Mouse (Mus musculus) thymus, adult 2 months (tissue): ENCODE results near the gene Lrrc59. TPM values are rescaled to one million over a fixed set of nuclear protein-coding genes. Genes with fewer than 3 reads are reported as not detected.

Source experiments
- DNase-seq: peaks from one replicate; pipeline ENCODE4 v3.0.0; 2021
- H3K27ac ChIP-seq: fragments of 200-500 bp; 2 replicates; pipeline ENCODE4 v1.5.1; 2012; ENCODE audit warnings: low read length, control low read depth; ENCODE audit not compliant: control insufficient read depth, insufficient read depth
- H3K27me3 ChIP-seq: fragments of 200-500 bp; 2 replicates; pipeline ENCODE4 v1.6.1; 2012; ENCODE audit warnings: mild to moderate bottlenecking, low read length, moderate library complexity, mixed read lengths; ENCODE audit not compliant: control insufficient read depth, insufficient read depth
- H3K36me3 ChIP-seq: fragments of 200-500 bp; 2 replicates; pipeline ENCODE4 v1.6.1; 2012; ENCODE audit warnings: mild to moderate bottlenecking, low read length, moderate library complexity; ENCODE audit not compliant: control insufficient read depth, insufficient read depth
- H3K4me1 ChIP-seq: fragments of 200-500 bp; replicated peaks from 2 replicates; pipeline ENCODE4 v1.6.1; 2012; ENCODE audit warnings: low read length; ENCODE audit not compliant: control insufficient read depth, insufficient read depth
- H3K4me3 ChIP-seq: fragments of 200-500 bp; 2 replicates; pipeline ENCODE4 v1.5.1; 2012; ENCODE audit warnings: mild to moderate bottlenecking, low read length, control low read depth, moderate library complexity; ENCODE audit not compliant: control insufficient read depth, insufficient read depth
- CTCF ChIP-seq: fragments of 200-500 bp; IDR thresholded peaks from 2 replicates; pipeline ENCODE4 v1.5.1; 2012; ENCODE audit warnings: mild to moderate bottlenecking, control low read depth, low read length, moderate library complexity, borderline replicate concordance; ENCODE audit not compliant: control insufficient read depth, poor library complexity, insufficient read depth; ENCODE audit errors: extremely low read depth
- POLR2A ChIP-seq: fragments of 200-500 bp; IDR thresholded peaks from 2 replicates; pipeline ENCODE4 v1.6.1; 2012; ENCODE audit warnings: mild to moderate bottlenecking, low read length, control low read depth, moderate library complexity; ENCODE audit not compliant: control insufficient read depth, poor library complexity, insufficient read depth; ENCODE audit errors: extremely low read depth
- WGBS: fragments of 180-500 bp; shearing (Covaris S2); methylation state at CpG from one replicate; pipeline ENCODE4 v1.1.7; 2018; 5-methylcytosine and 5-hydroxymethylcytosine counted together
- polyA plus RNA-seq: library from polyadenylated mRNA; depleted of rRNA; stranded (reverse); fragments of >200 nt; gene quantifications from 2 replicates; pipeline ENCODE4 v1.2.3, GENCODE M21; 2012; rRNA removed

Gene Lrrc59
- polyA plus RNA-seq, result 62.3 and 68.2 TPM in 2 replicates

DNA sequence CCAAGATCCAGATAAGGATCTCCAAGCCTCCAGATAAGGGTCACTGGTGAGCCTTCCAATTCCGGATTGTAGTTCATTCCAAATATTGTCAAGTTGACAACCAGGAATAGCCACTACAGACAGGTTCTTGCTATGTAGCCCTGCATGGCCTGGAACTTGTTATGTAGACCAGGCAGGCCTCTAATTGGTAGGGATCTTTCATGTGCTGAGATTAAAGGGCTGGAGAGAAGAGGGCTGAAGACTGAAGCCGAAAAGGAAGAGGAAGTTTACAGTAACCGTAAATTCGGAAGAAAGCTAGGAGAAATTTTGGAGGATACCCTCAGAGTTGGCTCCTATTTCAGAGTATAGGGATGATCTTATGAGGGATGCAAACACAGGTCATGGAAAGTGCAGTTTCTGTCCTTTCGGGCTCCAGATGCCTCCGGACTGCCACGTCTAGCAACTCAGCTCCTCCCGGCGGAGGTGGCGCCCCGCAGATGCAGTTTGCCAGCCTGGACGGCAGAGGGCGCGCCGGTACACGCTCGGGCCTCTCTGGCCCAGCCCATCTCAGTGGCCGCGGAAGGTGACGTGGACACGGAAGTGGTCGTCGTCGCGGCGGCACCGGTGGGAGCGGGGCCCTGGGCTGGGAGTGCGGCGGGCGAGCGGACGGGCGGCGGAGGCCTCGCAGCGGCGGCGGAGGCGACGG lies at the start of gene Lrrc59:
Gene Lrrc59, plus strand, starts transcription at position 569 of the 685 bp plus-strand sequence.
- Histone ChIP-seq H3K4me1 (peaks cover 11% of the 10 kb centered on the region), H3K27me3 (no peaks in the 10 kb centered on the region), H3K27ac (no peak within 1 kb of the TSS), H3K4me3 (peak within 1 kb of the TSS; percentile 69), H3K36me3 (peaks cover 15% of the 10 kb centered on the region)
- TF ChIP-seq CTCF (peak; percentile 100), POLR2A (peak; percentile 83)
- 3% methylated on average over 40 of the region's 41 CpGs for WGBS
- DNase-seq, result peak; percentile 97

DNA sequence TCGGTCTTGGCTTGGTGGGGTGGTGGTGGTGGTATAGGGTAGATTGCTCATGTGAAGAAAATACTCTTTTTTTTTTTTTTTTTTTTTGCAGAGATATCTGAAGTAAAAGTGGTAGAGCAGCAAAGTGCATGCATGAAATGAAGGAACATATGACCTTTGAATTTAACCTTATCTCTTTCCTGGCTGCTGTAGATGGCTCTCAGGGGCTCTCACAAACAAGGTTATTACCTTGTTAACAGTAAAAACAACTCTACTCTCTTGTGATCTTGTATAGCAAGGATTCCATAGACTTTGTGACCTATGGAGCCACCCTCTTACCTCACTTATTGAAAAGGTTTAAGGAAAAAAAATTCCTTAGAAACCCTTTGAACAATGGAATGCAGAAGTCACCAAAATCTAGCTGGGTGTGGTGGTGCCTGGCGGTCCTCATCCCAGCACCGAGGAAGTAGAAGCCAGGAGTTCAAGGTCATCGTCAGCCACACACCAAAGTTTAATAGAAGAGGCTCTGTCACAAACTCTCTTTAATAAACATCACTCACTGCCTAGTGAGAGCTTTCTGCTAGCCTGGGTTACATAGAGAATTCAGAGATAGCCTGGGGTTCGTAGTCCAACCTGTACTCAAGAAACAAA lies 49.3 kb upstream of the Lrrc59 start:
- Histone ChIP-seq H3K36me3 (no peaks in the 10 kb centered on the region), H3K4me3 (no peak overlapping the region), H3K27ac (no peak overlapping the region), H3K4me1 (no peaks in the 10 kb centered on the region), H3K27me3 (no peaks in the 10 kb centered on the region)
- DNase-seq, result no peak
- WGBS, result 96% methylated on average over 5 of the region's 5 CpGs
- TF ChIP-seq POLR2A (no peak), CTCF (no peak)

DNA sequence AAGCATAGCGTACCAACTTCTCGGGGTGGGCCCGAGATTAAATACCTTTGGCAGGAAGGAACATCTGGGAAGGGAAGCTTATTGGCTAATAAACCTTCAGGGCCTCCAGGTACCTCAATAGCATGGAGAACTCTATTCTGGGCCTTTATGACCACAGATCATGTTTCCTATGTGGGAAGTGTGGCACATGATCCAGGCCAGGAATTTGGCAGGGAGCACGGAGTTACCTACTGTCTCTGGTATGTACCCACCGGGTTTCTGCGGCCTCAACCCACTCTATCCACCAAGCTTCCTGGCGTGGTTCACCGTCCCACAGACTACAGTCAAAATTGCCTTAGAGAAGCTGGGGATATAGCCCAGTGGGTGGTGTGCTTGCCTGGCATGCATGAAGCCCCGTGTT lies 44.5 kb upstream of the Lrrc59 start:
- 95% methylated on average over 9 of the region's 9 CpGs for WGBS
- Histone ChIP-seq H3K27me3 (no peaks in the 10 kb centered on the region), H3K27ac (no peak overlapping the region), H3K36me3 (no peaks in the 10 kb centered on the region), H3K4me3 (no peak overlapping the region), H3K4me1 (no peaks in the 10 kb centered on the region)
- DNase-seq, result no peak
- no peak for TF ChIP-seq CTCF
- TF ChIP-seq POLR2A, result no peak

DNA sequence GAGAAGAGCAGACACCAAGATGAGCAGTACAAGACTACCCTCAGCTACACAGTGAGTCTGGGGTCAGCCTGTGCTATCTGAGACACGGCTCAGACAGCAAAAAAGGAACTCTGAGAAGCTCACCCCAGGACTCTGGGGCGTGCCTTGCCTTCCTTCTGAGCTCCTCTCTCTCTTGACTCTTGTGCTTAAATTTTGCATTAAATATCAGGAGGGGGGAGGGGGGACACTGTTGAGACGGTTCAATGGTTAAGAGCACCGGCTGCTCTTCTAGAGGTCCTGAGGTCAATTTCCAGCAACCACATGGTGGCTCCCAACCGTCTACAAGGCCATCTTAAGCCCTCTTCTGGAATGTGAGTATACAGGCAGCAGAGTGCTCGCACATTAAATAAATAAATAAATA lies 42.1 kb upstream of the Lrrc59 start:
- H3K27ac ChIP-seq, result no peak overlapping the region
- no peak overlapping the region for H3K4me3 ChIP-seq
- H3K4me1 ChIP-seq, result peaks cover 13% of the 10 kb centered on the region
- no peaks in the 10 kb centered on the region for H3K36me3 ChIP-seq
- H3K27me3 ChIP-seq, result no peaks in the 10 kb centered on the region
- 94% methylated on average over 6 of the region's 6 CpGs for WGBS
- no peak for DNase-seq
- TF ChIP-seq POLR2A (no peak), CTCF (no peak)

DNA sequence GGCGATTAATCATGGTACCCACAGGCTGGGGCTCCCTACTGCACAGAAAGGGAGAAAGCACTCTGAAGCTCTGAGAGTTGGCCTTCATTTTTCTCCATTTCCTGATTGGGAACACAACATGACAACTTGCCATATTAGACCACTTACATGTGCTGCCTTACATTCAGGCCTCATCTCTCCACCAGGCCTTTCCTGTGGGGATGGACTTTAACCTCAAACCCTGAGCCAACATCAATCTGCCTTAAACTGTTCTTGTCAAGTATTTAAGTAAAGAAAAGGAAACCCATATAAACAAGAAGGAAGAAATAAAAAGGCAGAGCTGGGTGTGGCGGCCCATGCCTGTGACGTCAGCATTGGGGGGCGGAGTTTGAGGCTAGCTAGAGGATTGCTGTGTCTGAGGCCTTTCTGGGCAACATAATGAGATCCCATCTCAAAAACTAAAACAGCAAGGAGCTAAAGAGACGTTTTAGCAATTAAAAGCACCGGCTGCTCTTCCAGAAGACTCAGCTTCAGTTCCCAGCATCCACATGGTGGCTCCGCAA lies 33.2 kb upstream of the Lrrc59 start:
- Histone ChIP-seq H3K4me1 (peaks cover 7% of the 10 kb centered on the region), H3K36me3 (no peaks in the 10 kb centered on the region), H3K4me3 (no peak overlapping the region), H3K27me3 (no peaks in the 10 kb centered on the region), H3K27ac (no peak overlapping the region)
- WGBS, result 71% methylated on average over 7 of the region's 7 CpGs
- DNase-seq, result peak; percentile 36
- no peak for TF ChIP-seq CTCF
- TF ChIP-seq POLR2A, result no peak

DNA sequence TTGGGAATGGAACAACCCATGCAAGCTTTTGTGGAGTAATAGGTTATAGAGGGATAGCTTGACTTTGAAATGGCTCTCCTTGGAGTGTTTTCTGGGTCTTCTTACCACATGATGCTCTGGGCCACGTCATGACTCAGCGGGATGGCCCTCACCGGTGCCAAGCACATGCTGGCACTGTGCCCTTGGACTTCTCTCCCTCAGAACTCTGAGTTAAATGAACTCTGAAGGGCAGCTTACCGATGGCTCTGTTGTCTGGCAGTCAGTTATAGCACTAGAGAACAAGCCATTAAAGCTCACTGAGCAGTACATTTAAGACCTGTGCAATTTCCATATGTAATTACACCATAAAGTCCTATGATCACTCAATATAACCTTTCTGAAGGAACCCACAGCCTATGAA lies 32.2 kb upstream of the Lrrc59 start:
- H3K36me3 ChIP-seq, result no peaks in the 10 kb centered on the region
- no peak overlapping the region for H3K27ac ChIP-seq
- WGBS, result 71% methylated on average over 4 of the region's 4 CpGs
- H3K27me3 ChIP-seq, result no peaks in the 10 kb centered on the region
- TF ChIP-seq CTCF (no peak), POLR2A (no peak)
- no peak for DNase-seq
- no peak overlapping the region for H3K4me3 ChIP-seq
- peaks cover 8% of the 10 kb centered on the region for H3K4me1 ChIP-seq
